Mouse (Mus musculus) embryonic fibroblast, embryonic 13.5 days (primary cell): Measurements from ENCODE around the gene Eif4enif1. TPM values are rescaled to one million over a fixed set of nuclear protein-coding genes. Genes with fewer than 3 reads are reported as not detected.
"Not testable (repeated sequence)": the region's sequence is repeated elsewhere in the genome, so short reads cannot be mapped to it uniquely, and the experiment has no call there.

Experiments
- H3K27ac ChIP-seq: 2 replicates; pipeline ENCODE4 v1.5.1; 2012; ENCODE audit warnings: low read length, control low read depth, inconsistent platforms; ENCODE audit not compliant: insufficient read depth
- H3K4me1 ChIP-seq: 2 replicates; pipeline ENCODE4 v1.6.1; 2011; ENCODE audit warnings: low read length; ENCODE audit not compliant: control insufficient read depth, insufficient read depth
- H3K4me3 ChIP-seq: 2 replicates; pipeline ENCODE4 v1.5.1; 2011; ENCODE audit warnings: mild to moderate bottlenecking, control low read depth, low read length; ENCODE audit not compliant: insufficient read depth
- CTCF ChIP-seq: IDR thresholded peaks from 2 replicates; pipeline ENCODE4 v1.5.1; 2011; ENCODE audit warnings: mild to moderate bottlenecking, control low read depth, low read length, moderate library complexity, borderline replicate concordance; ENCODE audit not compliant: insufficient read depth
- POLR2A ChIP-seq: IDR thresholded peaks from 2 replicates; pipeline ENCODE4 v1.6.1; 2011; ENCODE audit warnings: low read depth, mild to moderate bottlenecking, control low read depth, low read length, moderate library complexity
- polyA plus RNA-seq: library from polyadenylated mRNA; stranded (reverse); fragments of >200 nt; gene quantifications from 2 replicates; pipeline ENCODE4 v1.2.4, GENCODE M21; 2011; ENCODE audit warnings: low read depth; ENCODE audit not compliant: missing spikeins, insufficient read length

The Eif4enif1 gene
- 57.2 and 71.9 TPM in 2 replicates for polyA plus RNA-seq

GRCm38 (mm10) chr11:3202231-3202701 is at the start of gene Eif4enif1:
Gene Eif4enif1, plus strand, starts transcription at chr11:3202392.
- peak within 1 kb of the TSS; percentile 81 for H3K27ac ChIP-seq
- TF ChIP-seq POLR2A (no peak), CTCF (no peak)
- H3K4me3 ChIP-seq: peak within 1 kb of the TSS; percentile 85
- peaks cover 4% of the 10 kb centered on the region for H3K4me1 ChIP-seq

GRCm38 (mm10) chr11:3153666-3154397 is 48.4 kb upstream of the Eif4enif1 start:
- H3K27ac ChIP-seq: peak overlapping the region; percentile 51; the same call in 1 of the 2 replicates
- not testable (repeated sequence) for H3K4me1 ChIP-seq, H3K4me3 ChIP-seq
- TF ChIP-seq POLR2A: 0 out of 2 replicates have a peak, but pooled peaks have one; percentile 15

DNA sequence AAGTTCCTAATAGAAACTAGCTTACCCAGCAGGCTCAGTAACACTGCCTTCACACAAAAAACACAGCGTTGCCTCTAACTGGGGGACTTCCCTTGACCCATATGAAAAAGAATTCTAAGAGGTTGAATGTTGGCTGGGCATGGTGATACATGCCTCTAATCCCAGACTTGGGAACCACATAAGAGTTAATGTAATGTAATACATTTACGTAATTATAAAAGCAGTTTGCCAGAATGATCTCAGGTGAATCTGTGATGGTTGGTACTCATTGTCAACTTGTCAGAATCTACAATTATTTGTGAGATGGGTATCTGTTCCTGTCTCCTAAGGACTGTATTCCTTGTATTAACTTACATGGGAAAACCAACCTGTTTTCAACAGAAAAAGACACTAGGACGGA is 45.2 kb upstream of the Eif4enif1 start:
- H3K4me3 ChIP-seq, H3K4me1 ChIP-seq, H3K27ac ChIP-seq: not testable (repeated sequence)

DNA sequence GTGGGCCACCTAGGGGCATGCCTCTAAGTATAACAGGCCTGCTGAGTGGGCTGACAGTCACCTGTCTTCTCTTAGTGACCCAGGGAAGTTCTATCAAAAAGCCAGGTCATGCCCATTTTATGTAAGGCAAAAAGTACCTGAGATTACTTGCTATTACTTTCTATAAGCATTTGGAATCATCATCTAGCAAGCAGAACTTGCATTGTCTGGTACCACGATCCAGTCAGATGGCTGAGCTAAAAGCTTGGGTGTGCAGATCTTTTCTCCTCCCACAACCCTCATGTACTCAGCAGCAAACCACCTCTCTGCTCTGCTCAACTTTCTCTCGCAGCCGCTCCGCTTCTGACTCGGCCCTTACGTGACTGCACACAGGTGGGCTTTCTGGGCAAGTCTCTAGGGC is 44.2 kb upstream of the Eif4enif1 start:
- not testable (repeated sequence) for H3K4me3 ChIP-seq, H3K27ac ChIP-seq, H3K4me1 ChIP-seq

GRCm38 (mm10) chr11:3158800-3159199 is 43.4 kb upstream of the Eif4enif1 start:
- not testable (repeated sequence) for H3K4me3 ChIP-seq, H3K4me1 ChIP-seq, H3K27ac ChIP-seq

GRCm38 (mm10) chr11:3161370-3161769 is 40.8 kb upstream of the Eif4enif1 start:
- H3K4me3 ChIP-seq, H3K27ac ChIP-seq, H3K4me1 ChIP-seq: not testable (repeated sequence)

GRCm38 (mm10) chr11:3162236-3162897 is 39.8 kb upstream of the Eif4enif1 start:
- H3K4me3 ChIP-seq, H3K4me1 ChIP-seq, H3K27ac ChIP-seq: not testable (repeated sequence)

DNA sequence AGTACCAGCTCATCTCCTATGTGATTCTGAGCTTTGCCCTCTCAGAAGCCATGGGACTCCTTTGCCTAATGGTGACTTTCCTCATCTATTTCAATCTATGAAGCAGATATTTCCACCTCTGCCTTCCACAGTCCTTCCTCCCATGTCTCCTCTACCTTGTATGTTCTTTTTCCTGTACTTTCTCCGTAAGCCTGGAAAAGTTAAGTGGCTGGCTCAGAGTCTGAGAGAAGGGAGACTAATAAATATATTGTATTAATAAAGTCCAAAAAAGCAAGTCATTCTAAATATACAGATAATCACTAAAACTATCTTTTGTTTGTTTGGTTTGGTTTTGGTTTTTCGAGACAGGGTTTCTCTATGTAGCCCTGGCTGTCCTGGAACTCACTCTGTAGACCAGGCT is 39.1 kb upstream of the Eif4enif1 start:
- H3K4me3 ChIP-seq, H3K4me1 ChIP-seq, H3K27ac ChIP-seq: not testable (repeated sequence)

DNA sequence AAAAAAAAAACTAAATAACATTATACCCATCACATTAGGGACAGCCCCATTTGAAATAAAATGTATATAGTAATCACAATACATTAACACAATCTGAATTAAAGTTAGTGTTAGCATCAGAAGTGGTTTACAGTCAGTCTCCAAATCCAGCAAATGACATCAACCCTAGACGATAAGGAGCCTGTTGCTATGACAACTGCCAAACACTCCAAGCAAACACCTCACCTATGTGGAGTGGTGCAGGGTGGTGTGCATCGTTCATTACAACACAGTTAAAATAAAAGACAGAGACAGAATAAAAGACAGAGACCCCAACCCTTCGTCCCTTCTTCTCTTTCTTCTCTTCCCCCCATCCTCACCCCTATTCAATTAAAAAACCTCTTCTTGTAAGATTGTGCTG is 38.5 kb upstream of the Eif4enif1 start:
- not testable (repeated sequence) for H3K27ac ChIP-seq, H3K4me3 ChIP-seq, H3K4me1 ChIP-seq

GRCm38 (mm10) chr11:3165210-3165782 is 36.9 kb upstream of the Eif4enif1 start:
- not testable (repeated sequence) for H3K4me1 ChIP-seq, H3K27ac ChIP-seq, H3K4me3 ChIP-seq

- H3K4me1 ChIP-seq, H3K4me3 ChIP-seq, H3K27ac ChIP-seq: not testable (repeated sequence)
Observed at GRCm38 (mm10) chr11:3166321-3166720, 35.9 kb upstream of the Eif4enif1 start.

DNA sequence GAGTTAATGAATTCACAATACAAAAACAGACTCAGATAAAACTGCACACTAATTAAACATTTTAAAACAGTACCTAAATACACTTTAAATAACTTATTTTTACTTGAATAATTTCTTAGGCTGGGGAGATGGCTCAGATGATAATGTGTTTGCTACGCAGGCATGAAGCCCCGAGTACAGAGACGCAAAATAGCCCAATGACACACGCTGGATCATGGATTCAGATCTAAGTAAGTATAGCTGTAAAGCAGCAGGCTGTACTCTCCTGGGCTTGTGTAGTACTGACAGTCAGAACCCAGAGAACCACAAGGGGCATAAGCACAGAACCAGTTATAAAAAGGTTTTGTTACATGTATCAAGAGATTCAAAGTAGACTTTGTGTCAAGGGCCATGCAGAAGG is 35.1 kb upstream of the Eif4enif1 start:
- H3K27ac ChIP-seq, H3K4me3 ChIP-seq, H3K4me1 ChIP-seq: not testable (repeated sequence)

- not testable (repeated sequence) for H3K27ac ChIP-seq, H3K4me1 ChIP-seq, H3K4me3 ChIP-seq
Observed at GRCm38 (mm10) chr11:3167571-3168001, 34.6 kb upstream of the Eif4enif1 start.

DNA sequence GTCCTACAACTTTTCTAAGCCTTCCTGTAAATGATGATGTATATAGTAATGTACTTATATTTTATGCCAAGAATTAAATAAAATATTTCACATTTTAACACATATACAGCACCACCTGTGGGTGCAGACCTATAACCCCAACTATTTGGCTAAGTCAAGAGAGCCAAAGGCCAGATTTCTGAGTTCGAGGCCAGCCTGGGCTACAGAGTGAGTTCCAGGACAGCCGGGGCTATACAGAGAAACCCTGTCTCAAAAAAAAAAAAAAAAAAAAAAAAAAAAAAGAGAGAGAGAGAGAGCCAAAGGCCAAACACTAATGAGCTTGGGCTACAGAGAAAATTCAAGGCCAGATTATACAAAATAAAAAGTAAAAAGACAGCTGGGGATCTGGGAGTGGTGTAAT is 33.1 kb upstream of the Eif4enif1 start:
- not testable (repeated sequence) for H3K4me3 ChIP-seq, H3K4me1 ChIP-seq

DNA sequence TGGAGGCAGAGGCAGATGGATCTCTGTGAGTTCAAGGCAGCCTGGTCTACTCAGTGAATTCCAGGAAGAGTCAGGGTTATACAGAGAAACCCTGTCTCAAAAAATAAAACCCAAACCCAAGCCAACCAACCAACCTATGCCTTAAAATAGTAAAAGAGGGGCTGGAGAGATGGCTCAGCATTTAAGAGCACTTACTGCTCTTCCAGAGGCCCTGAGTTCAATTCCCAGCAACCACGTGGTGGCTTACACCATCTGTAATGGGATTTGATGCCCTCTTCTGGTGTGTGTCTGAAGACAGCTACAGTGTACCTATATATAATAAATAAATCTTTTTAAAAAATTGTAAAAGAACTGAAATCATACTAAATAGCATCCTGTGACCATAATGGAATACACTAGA is 30.3 kb upstream of the Eif4enif1 start:
- H3K27ac ChIP-seq, H3K4me1 ChIP-seq, H3K4me3 ChIP-seq: not testable (repeated sequence)

More for the DNA sequence above, 33.1 kb upstream of the Eif4enif1 start:
- H3K27ac ChIP-seq: not testable (repeated sequence)

DNA sequence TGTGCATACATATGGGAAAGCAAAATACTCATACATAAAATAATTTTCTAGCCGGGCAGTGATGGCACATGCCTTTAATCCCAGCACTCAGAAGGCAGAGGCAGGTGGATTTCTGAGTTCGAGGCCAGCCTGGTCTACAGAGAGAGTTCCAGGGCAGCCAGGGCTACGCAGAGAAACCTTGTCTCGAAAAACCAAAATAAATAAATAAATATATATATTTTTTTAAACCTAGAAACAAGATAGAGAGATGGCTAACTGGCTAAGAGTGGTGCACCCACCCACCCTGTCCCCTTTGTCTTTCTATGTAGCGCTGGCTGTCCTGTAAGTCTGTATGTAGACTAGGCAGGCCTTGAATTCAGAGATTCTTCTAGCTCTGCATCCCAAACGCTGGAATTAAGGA is 29.7 kb upstream of the Eif4enif1 start:
- H3K4me3 ChIP-seq, H3K4me1 ChIP-seq, H3K27ac ChIP-seq: not testable (repeated sequence)
